Mouse (Mus musculus): Measurements from ENCODE around the gene Trex1. TPM values are rescaled to one million over a fixed set of nuclear protein-coding genes. Genes with fewer than 3 reads are reported as not detected.

The Trex1 gene
- 10.0 TPM for polyA plus RNA-seq (2012; fragmentation: generic; extraction: Trizol)

DNA sequence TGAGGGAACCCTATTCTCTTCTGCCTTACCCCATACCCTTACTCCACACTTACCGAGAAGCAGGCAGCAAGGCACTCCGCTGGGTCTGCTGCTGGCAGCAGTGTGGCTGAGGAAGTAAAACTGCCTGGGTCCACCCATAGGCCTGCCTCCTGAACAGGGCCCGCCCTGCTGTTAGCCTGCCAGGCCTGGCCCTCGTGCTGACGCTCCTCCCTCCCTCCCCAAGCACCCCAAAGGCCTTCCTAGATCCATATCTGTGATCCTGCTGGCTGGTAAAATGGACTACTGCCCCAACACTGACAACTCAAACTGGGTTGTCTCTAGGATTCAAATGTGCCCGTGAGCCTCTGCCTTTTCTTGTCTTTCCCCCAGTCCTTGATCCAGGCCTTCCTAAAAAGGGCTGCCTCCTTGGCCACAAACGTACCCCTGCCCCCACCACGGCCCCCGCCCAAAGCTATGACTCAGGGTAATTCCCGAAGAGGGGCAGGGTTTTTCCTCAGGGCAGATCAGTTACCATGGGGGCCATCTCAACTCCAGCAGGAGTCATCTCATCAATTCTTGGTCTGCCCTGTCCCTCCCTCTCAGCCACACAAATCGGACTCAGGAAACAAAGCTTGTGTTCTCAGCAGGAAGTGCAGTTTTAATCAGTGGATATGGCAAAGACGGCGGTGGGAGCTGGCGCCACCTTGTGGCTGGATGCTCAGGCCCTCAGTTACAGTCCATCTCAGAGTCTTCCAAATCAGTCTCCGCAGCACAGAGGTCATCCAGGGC is at the start of gene Trex1:
TSS of gene Trex1 (minus strand) at position 599 of the 768 bp plus-strand sequence.
- TF ChIP-seq POLR2A (IDR thresholded peaks at IDR 0.05; ENCODE audit: insufficient read length, low read depth) (peak; percentile 93), MAX (IDR thresholded peaks at IDR 0.05; ENCODE audit: low read depth) (no peak), MYOD1 (IDR thresholded peaks at IDR 0.05; ENCODE audit: control insufficient read depth in 1 of 3, insufficient read length in 2 of 3, low read depth in 2 of 3) (peak in 1 of 3 experiments; percentile 15), POLR2AphosphoS2 (IDR thresholded peaks at IDR 0.05; ENCODE audit: insufficient read length, low read depth) (peak; percentile 92), TCF3 (IDR thresholded peaks at IDR 0.05; ENCODE audit: insufficient read length, low read depth) (no peak), E2F4 (IDR thresholded peaks at IDR 0.05; ENCODE audit: insufficient read depth) (no peak), CEBPB (IDR thresholded peaks at IDR 0.05; ENCODE audit: insufficient read depth, poor library complexity, severe bottlenecking) (no peak), SRF (IDR thresholded peaks at IDR 0.05; ENCODE audit: control insufficient read depth, insufficient read length, low read depth) (no peak), MYOG (IDR thresholded peaks at IDR 0.05; ENCODE audit: control insufficient read depth in 1 of 3, insufficient read depth in 1 of 3, insufficient read length in 2 of 3, low read depth in 2 of 3) (no peak), USF1 (IDR thresholded peaks at IDR 0.05; ENCODE audit: low read depth) (no peak), TCF12 (IDR thresholded peaks at IDR 0.05; ENCODE audit: insufficient read depth, poor library complexity, severe bottlenecking) (no peak), REST (IDR thresholded peaks at IDR 0.05; ENCODE audit: insufficient read depth, insufficient read length) (no peak)
- Histone ChIP-seq H3K79me2 (ENCODE audit: control insufficient read depth, insufficient read depth) (no peaks in the 10 kb centered on the region), H3K4me3 (peak within 1 kb of the TSS; percentile 14), H3ac (ENCODE audit: control insufficient read depth, insufficient read length) (peak within 1 kb of the TSS; percentile 20), H3K4me2 (ENCODE audit: low read depth) (peak within 1 kb of the TSS; percentile 82), H3K36me3 (ENCODE audit: control insufficient read depth, insufficient read depth) (peaks cover 8% of the 10 kb centered on the region), H3K27me3 (ENCODE audit: control insufficient read depth, insufficient read depth, insufficient read length) (no peaks in the 10 kb centered on the region)

DNA sequence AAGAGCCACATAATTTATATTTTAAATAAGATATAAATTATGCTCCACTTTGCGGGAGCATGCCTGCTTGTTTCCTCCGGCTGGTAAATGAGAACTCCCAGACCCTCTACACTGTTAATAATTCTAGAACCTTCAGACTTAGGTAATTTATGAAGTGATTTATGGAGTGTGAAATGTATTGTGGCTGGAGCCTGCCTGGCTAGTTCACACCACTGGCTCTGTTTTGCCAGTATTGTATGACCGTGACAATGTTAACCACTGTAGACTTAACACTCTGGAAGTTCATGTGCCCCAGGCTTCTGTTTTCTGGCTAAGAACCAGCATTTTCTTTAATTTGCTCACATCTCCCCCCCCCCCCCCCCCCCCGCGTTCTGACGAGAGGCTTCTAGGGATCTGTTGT is 47.8 kb upstream of the Trex1 start:
- H3ac ChIP-seq (ENCODE audit: control insufficient read depth, insufficient read length) = no peak overlapping the region
- H3K4me2 ChIP-seq (ENCODE audit: low read depth) = no peak overlapping the region
- no peaks in the 10 kb centered on the region for H3K36me3 ChIP-seq (ENCODE audit: control insufficient read depth, insufficient read depth)
- H3K4me3 ChIP-seq = no peak overlapping the region
- TF ChIP-seq TCF12 (IDR thresholded peaks at IDR 0.05; ENCODE audit: insufficient read depth, poor library complexity, severe bottlenecking) (no peak), E2F4 (IDR thresholded peaks at IDR 0.05; ENCODE audit: insufficient read depth) (no peak), MYOG (IDR thresholded peaks at IDR 0.05; ENCODE audit: control insufficient read depth in 1 of 3, insufficient read depth in 1 of 3, insufficient read length in 2 of 3, low read depth in 2 of 3) (no peak), TCF3 (IDR thresholded peaks at IDR 0.05; ENCODE audit: insufficient read length, low read depth) (no peak), MAX (IDR thresholded peaks at IDR 0.05; ENCODE audit: low read depth) (no peak), REST (IDR thresholded peaks at IDR 0.05; ENCODE audit: insufficient read depth, insufficient read length) (no peak), POLR2AphosphoS2 (IDR thresholded peaks at IDR 0.05; ENCODE audit: insufficient read length, low read depth) (no peak), SRF (IDR thresholded peaks at IDR 0.05; ENCODE audit: control insufficient read depth, insufficient read length, low read depth) (no peak), USF1 (IDR thresholded peaks at IDR 0.05; ENCODE audit: low read depth) (no peak), MYOD1 (IDR thresholded peaks at IDR 0.05; ENCODE audit: control insufficient read depth in 1 of 3, insufficient read length in 2 of 3, low read depth in 2 of 3) (no peak), CEBPB (IDR thresholded peaks at IDR 0.05; ENCODE audit: insufficient read depth, poor library complexity, severe bottlenecking) (no peak), POLR2A (IDR thresholded peaks at IDR 0.05; ENCODE audit: insufficient read length, low read depth) (no peak)
- no peaks in the 10 kb centered on the region for H3K27me3 ChIP-seq (ENCODE audit: control insufficient read depth, insufficient read depth, insufficient read length)
- H3K79me2 ChIP-seq (ENCODE audit: control insufficient read depth, insufficient read depth) = no peaks in the 10 kb centered on the region

DNA sequence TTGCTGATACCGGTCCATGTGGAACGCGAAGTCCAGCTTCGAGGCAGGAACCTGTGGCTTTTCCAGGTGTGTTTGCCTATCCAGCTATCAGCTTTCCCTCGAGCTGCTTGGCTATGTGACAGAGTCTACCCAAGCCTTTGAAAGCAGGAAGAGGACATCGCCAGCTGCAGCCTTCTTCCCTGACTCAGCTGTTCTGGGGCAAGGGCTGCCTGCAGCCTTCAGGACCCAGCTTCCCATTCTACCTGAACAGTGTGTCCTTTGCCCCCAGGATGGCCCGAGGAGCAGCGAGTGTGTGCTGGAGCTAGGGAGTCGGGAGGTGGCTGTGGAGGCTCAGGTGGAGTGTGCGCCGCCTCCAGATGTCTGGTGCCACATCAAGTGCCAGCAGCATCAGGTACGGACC is 46.1 kb upstream of the Trex1 start:
- Histone ChIP-seq H3ac (ENCODE audit: control insufficient read depth, insufficient read length) (no peak overlapping the region), H3K79me2 (ENCODE audit: control insufficient read depth, insufficient read depth) (no peaks in the 10 kb centered on the region), H3K4me2 (ENCODE audit: low read depth) (no peak overlapping the region), H3K27me3 (ENCODE audit: control insufficient read depth, insufficient read depth, insufficient read length) (no peaks in the 10 kb centered on the region), H3K4me3 (no peak overlapping the region), H3K36me3 (ENCODE audit: control insufficient read depth, insufficient read depth) (no peaks in the 10 kb centered on the region)
- no peak for TF ChIP-seq REST (IDR thresholded peaks at IDR 0.05; ENCODE audit: insufficient read depth, insufficient read length)
- TF ChIP-seq TCF12 (IDR thresholded peaks at IDR 0.05; ENCODE audit: insufficient read depth, poor library complexity, severe bottlenecking) = no peak
- no peak for TF ChIP-seq POLR2AphosphoS2 (IDR thresholded peaks at IDR 0.05; ENCODE audit: insufficient read length, low read depth)
- no peak for TF ChIP-seq MYOG (IDR thresholded peaks at IDR 0.05; ENCODE audit: control insufficient read depth in 1 of 3, insufficient read depth in 1 of 3, insufficient read length in 2 of 3, low read depth in 2 of 3)
- TF ChIP-seq E2F4 (IDR thresholded peaks at IDR 0.05; ENCODE audit: insufficient read depth) = no peak
- no peak for TF ChIP-seq POLR2A (IDR thresholded peaks at IDR 0.05; ENCODE audit: insufficient read length, low read depth)
- TF ChIP-seq USF1 (IDR thresholded peaks at IDR 0.05; ENCODE audit: low read depth) = no peak
- no peak for TF ChIP-seq SRF (IDR thresholded peaks at IDR 0.05; ENCODE audit: control insufficient read depth, insufficient read length, low read depth)

DNA sequence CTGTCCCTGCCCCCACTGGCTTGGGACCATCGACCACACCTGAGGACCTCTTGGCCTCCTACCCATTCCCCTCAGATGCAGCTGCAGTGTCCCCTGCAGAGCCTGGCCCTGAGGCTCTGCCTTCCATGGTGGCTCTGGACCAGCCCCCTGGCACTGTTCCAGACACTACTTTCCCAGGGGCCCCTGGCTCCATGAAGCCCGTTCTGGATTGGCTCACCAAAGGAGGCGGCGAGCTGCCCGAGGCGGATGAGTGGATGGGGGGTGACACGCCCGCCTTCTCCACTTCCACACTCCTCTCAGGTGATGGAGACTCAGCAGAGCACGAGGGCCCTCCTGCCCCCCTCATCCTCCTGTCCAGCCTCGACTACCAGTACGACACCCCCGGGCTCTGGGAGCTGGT is 45.5 kb upstream of the Trex1 start:
- H3ac ChIP-seq (ENCODE audit: control insufficient read depth, insufficient read length) = no peak overlapping the region
- no peak overlapping the region for H3K4me2 ChIP-seq (ENCODE audit: low read depth)
- TF ChIP-seq REST (IDR thresholded peaks at IDR 0.05; ENCODE audit: insufficient read depth, insufficient read length) = no peak
- no peak for TF ChIP-seq POLR2AphosphoS2 (IDR thresholded peaks at IDR 0.05; ENCODE audit: insufficient read length, low read depth)
- no peak for TF ChIP-seq USF1 (IDR thresholded peaks at IDR 0.05; ENCODE audit: low read depth)
- TF ChIP-seq TCF3 (IDR thresholded peaks at IDR 0.05; ENCODE audit: insufficient read length, low read depth) = no peak
- no peak for TF ChIP-seq MAX (IDR thresholded peaks at IDR 0.05; ENCODE audit: low read depth)
- TF ChIP-seq TCF12 (IDR thresholded peaks at IDR 0.05; ENCODE audit: insufficient read depth, poor library complexity, severe bottlenecking) = no peak
- no peak for TF ChIP-seq MYOG (IDR thresholded peaks at IDR 0.05; ENCODE audit: control insufficient read depth in 1 of 3, insufficient read depth in 1 of 3, insufficient read length in 2 of 3, low read depth in 2 of 3)
- TF ChIP-seq MYOD1 (IDR thresholded peaks at IDR 0.05; ENCODE audit: control insufficient read depth in 1 of 3, insufficient read length in 2 of 3, low read depth in 2 of 3) = no peak
- TF ChIP-seq CEBPB (IDR thresholded peaks at IDR 0.05; ENCODE audit: insufficient read depth, poor library complexity, severe bottlenecking) = no peak
- no peak for TF ChIP-seq POLR2A (IDR thresholded peaks at IDR 0.05; ENCODE audit: insufficient read length, low read depth)
- TF ChIP-seq SRF (IDR thresholded peaks at IDR 0.05; ENCODE audit: control insufficient read depth, insufficient read length, low read depth) = no peak
- no peak for TF ChIP-seq E2F4 (IDR thresholded peaks at IDR 0.05; ENCODE audit: insufficient read depth)
- no peak overlapping the region for H3K4me3 ChIP-seq
- H3K27me3 ChIP-seq (ENCODE audit: control insufficient read depth, insufficient read depth, insufficient read length) = no peaks in the 10 kb centered on the region
- no peaks in the 10 kb centered on the region for H3K36me3 ChIP-seq (ENCODE audit: control insufficient read depth, insufficient read depth)
- no peaks in the 10 kb centered on the region for H3K79me2 ChIP-seq (ENCODE audit: control insufficient read depth, insufficient read depth)

Measured in myocyte (in vitro differentiated cells).